Mouse (Mus musculus) olfactory bulb, adult 2 months (tissue): ENCODE results near the gene Vmn1r54.
"Not testable (repeated sequence)": the region's sequence is repeated elsewhere in the genome, so short reads cannot be mapped to it uniquely, and the experiment has no call there.

Experiments used
- CTCF ChIP-seq: fragments of 200-500 bp; IDR thresholded peaks from 2 replicates; pipeline ENCODE4 v1.5.1; 2012; ENCODE audit warnings: low read depth, mild to moderate bottlenecking, low read length, moderate library complexity; ENCODE audit not compliant: insufficient read depth
- POLR2A ChIP-seq: fragments of 200-500 bp; IDR thresholded peaks from 2 replicates; pipeline ENCODE4 v1.6.1; 2012; ENCODE audit warnings: mild to moderate bottlenecking, low read depth, low read length, moderate library complexity; ENCODE audit not compliant: insufficient read depth

- not testable (repeated sequence) for TF ChIP-seq CTCF, POLR2A
Measured at GRCm38 (mm10) chr6:90232114-90232513, 14.0 kb upstream of the Vmn1r54 start.
